Mouse (Mus musculus) frontal cortex, postnatal 10 days (tissue): ENCODE data around the gene Cd247.

Experiments used
- DNase-seq, 2 experiments: peaks; one replicate each; pipeline ENCODE4 v3.0.0; 2022; ENCODE audit warnings: low spot score in 2 of 2, mixed read lengths in 1 of 2

Gene Cd247

GRCm38 (mm10) chr1:165908806-165909205 lies 120.3 kb downstream of the Cd247 start:
- no peak for DNase-seq

GRCm38 (mm10) chr1:165909471-165909870 lies 121.0 kb downstream of the Cd247 start:
- DNase-seq = no peak

GRCm38 (mm10) chr1:165913720-165914415 lies 125.4 kb downstream of the Cd247 start:
- no peak for DNase-seq

GRCm38 (mm10) chr1:165914416-165914801 lies 125.9 kb downstream of the Cd247 start:
- DNase-seq = no peak

- DNase-seq = no peak
Observed at GRCm38 (mm10) chr1:165921026-165921425, 132.5 kb downstream of the Cd247 start.

- no peak for DNase-seq
Observed at GRCm38 (mm10) chr1:165922488-165922887, 134.0 kb downstream of the Cd247 start.

- no peak for DNase-seq
Observed at GRCm38 (mm10) chr1:165925207-165925606, 136.7 kb downstream of the Cd247 start.
